Mouse (Mus musculus) ES-E14 (cell line): ENCODE measurements around the gene Pebp1. TPM values are rescaled to one million over a fixed set of nuclear protein-coding genes. Genes with fewer than 3 reads are reported as not detected.

Experiments
- DNase-seq: peaks from one replicate; pipeline ENCODE4 v3.0.0-alpha.2; 2013; ENCODE audit warnings: low read depth, low spot score
- H3K27ac ChIP-seq: 2 replicates; pipeline ENCODE4 v1.5.1; 2012; ENCODE audit warnings: low read depth, mild to moderate bottlenecking, low read length, moderate library complexity, mixed read lengths; ENCODE audit not compliant: poor library complexity, insufficient read depth, severe bottlenecking
- H3K36me3 ChIP-seq: 2 replicates; pipeline ENCODE4 v1.6.1; 2012; ENCODE audit warnings: mild to moderate bottlenecking, low read length, moderate library complexity, mixed read lengths; ENCODE audit not compliant: control insufficient read depth, poor library complexity, insufficient read depth, severe bottlenecking
- H3K4me1 ChIP-seq, 2 experiments: fragments of 150-350 bp in 1 of 2; sonication (generic) in 1 of 2; 2 replicates each; pipeline ENCODE4 v1.6.1; 2012; ENCODE audit warnings: low read length in 2 of 2, mild to moderate bottlenecking in 1 of 2, mixed read lengths in 1 of 2; ENCODE audit not compliant: control insufficient read depth in 2 of 2, insufficient read depth in 2 of 2, poor library complexity in 1 of 2
- H3K4me3 ChIP-seq, 2 experiments: fragments of 150-350 bp in 1 of 2; sonication (generic) in 1 of 2; 2 replicates each; pipeline ENCODE4 v1.5.1; 2012; ENCODE audit warnings: low read length in 2 of 2, low read depth in 1 of 2, mild to moderate bottlenecking in 1 of 2, mixed read lengths in 1 of 2; ENCODE audit not compliant: insufficient read depth in 1 of 2, poor library complexity in 1 of 2, severe bottlenecking in 1 of 2
- H3K9ac ChIP-seq: 2 replicates; pipeline ENCODE4 v1.6.1; 2012; ENCODE audit warnings: low read depth, mild to moderate bottlenecking, low read length, mixed read lengths; ENCODE audit not compliant: poor library complexity, insufficient read depth, severe bottlenecking
- H3K9me3 ChIP-seq: fragments of 150-350 bp; sonication (generic); 2 replicates; pipeline ENCODE4 v1.6.1; 2012; ENCODE audit warnings: low read depth, mild to moderate bottlenecking, low read length; ENCODE audit not compliant: control insufficient read depth, insufficient read depth
- CHD2 ChIP-seq: IDR thresholded peaks from 2 replicates; pipeline ENCODE4 v1.6.1; 2014; ENCODE audit warnings: mild to moderate bottlenecking, low read depth, low read length, inconsistent platforms
- HCFC1 ChIP-seq: IDR thresholded peaks from 2 replicates; pipeline ENCODE4 v1.6.1; 2012; ENCODE audit warnings: low read length, inconsistent platforms, borderline replicate concordance; ENCODE audit not compliant: insufficient read depth
- MAFK ChIP-seq: IDR thresholded peaks from 2 replicates; pipeline ENCODE4 v1.6.1; 2014; ENCODE audit warnings: mild to moderate bottlenecking, low read depth, low read length, inconsistent platforms; ENCODE audit not compliant: insufficient read depth
- ZC3H11A ChIP-seq: IDR thresholded peaks from 2 replicates; pipeline ENCODE4 v1.6.1; 2012; ENCODE audit warnings: low read depth, mild to moderate bottlenecking, inconsistent platforms, low read length, borderline replicate concordance
- ZNF384 ChIP-seq: IDR thresholded peaks from 2 replicates; pipeline ENCODE4 v1.6.1; 2012; ENCODE audit warnings: low read depth, low read length, inconsistent platforms
- in situ Hi-C, 2 experiments: fragments of 600-800 bp; cut with MboI; formaldehyde crosslinking; loops; one replicate each; pipeline ENCODE4 v1.15.1; 2025; ENCODE audit warnings: low sequenced_read_pairs in 2 of 2, inconsistent platforms in 1 of 2; ENCODE audit not compliant: unreplicated experiment in 2 of 2
- total RNA-seq: library from RNA; depleted of rRNA; stranded (reverse); fragments of 300-350 nt; gene quantifications from 2 replicates; pipeline ENCODE4 v1.2.3, GENCODE M21; 2012; rRNA removed

Pebp1 gene
- total RNA-seq, 1 experiment = 381 TPM

DNA sequence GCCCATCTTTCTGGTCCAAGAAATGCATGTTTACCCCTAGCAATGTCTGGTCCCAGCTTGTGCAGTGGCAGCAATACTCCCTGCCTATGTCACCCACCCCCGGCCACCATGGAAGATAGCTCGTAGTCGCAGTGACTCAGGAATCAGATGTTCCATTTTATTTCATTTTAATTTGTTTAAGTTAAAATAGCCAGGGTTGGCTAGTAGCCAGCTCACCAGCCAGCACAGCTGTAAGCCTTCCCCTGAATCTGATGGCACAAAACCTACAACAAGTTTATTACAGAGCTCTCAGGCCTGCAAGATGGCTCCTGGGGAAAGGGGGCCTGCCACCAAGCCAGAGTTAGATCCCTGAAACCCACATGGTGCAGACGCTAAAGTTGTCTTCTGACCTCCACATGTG, 48.3 kb downstream of the Pebp1 start:
- no peaks in the 10 kb centered on the region for H3K36me3 ChIP-seq
- no peak overlapping the region for H3K4me3 ChIP-seq
- TF ChIP-seq HCFC1 = no peak
- TF ChIP-seq ZC3H11A = no peak
- TF ChIP-seq MAFK = no peak
- no peak for TF ChIP-seq ZNF384
- no peak for TF ChIP-seq CHD2
- no peak overlapping the region for H3K27ac ChIP-seq
- DNase-seq = no peak
- H3K4me1 ChIP-seq = peaks cover 0 to 11% of the 10 kb centered on the region in 2 experiments; a peak in 1 of 4 replicates
- in situ Hi-C loops = no loop called here
- H3K9ac ChIP-seq = no peak overlapping the region
- H3K9me3 ChIP-seq = no peaks in the 10 kb centered on the region

DNA sequence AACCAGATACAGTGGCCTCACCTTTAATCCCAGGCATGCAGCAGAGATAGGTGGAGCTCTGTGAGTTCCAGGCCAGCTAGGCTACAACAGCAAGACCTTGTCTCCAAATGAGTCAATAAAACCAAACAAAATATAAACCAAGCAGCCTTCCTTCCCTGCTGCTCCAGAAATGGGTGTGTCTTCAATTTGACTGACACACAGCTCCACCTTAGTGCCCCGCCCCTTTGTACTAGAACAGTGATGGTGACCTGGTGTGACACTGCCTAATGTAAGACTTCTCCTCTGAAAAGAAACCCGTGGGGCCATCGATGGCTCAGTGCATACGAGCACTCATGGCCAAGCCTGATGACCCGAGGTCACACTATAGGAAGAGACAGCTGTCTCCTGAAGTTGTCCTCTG, 50.9 kb downstream of the Pebp1 start:
- no peak overlapping the region for H3K9ac ChIP-seq
- H3K4me1 ChIP-seq = peaks cover 0 to 5% of the 10 kb centered on the region in 2 experiments; a peak in 1 of 4 replicates
- in situ Hi-C loops = no loop called here
- DNase-seq = no peak
- no peak overlapping the region for H3K4me3 ChIP-seq
- TF ChIP-seq MAFK = no peak
- no peaks in the 10 kb centered on the region for H3K9me3 ChIP-seq
- H3K27ac ChIP-seq = no peak overlapping the region
- no peaks in the 10 kb centered on the region for H3K36me3 ChIP-seq

Other genes with a start within 250 kb of the Pebp1 start
- 58.7 and 61.6 TPM in 2 replicates for gene Suds3, start 171.5 kb downstream of the Pebp1 start, total RNA-seq
- gene Taok3, start 167.5 kb downstream of the Pebp1 start, total RNA-seq = 6.9 and 10.0 TPM in 2 replicates
- 11.7 and 25.7 TPM in 2 replicates for gene Vsig10, start 31.5 kb upstream of the Pebp1 start, total RNA-seq
- 76.7 and 84.5 TPM in 2 replicates for gene Wsb2, start 69.7 kb upstream of the Pebp1 start, total RNA-seq
- 173 and 188 TPM in 2 replicates for gene Rfc5, start 101.4 kb upstream of the Pebp1 start, total RNA-seq
- gene Ksr2, start 126.4 kb upstream of the Pebp1 start, total RNA-seq = 0.67 and 1.2 TPM in 2 replicates